Mouse (Mus musculus): ENCODE data around the gene Ldb2. TPM values are rescaled to one million over a fixed set of nuclear protein-coding genes. Genes with fewer than 3 reads are reported as not detected.

The Ldb2 gene
- polyA plus RNA-seq, 1 experiment from 2014 or later: 72.1 TPM

GRCm38 (mm10) chr5:44601340-44601739, 198.1 kb downstream of the Ldb2 start:
- Histone ChIP-seq H3K4me1 (ENCODE audit: control insufficient read depth, insufficient read depth, low read length) (no peaks in the 10 kb centered on the region), H3K9ac (ENCODE audit: low read length) (no peak overlapping the region), H3K4me3 (ENCODE audit: low read depth, low read length) (no peak overlapping the region), H3K36me3 (ENCODE audit: control insufficient read depth, insufficient read depth, low read length) (no peaks in the 10 kb centered on the region), H3K4me2 (ENCODE audit: low read length) (no peak overlapping the region), H3K9me3 (replicated peaks; ENCODE audit: control insufficient read depth, low read length) (no peaks in the 10 kb centered on the region), H3K27ac (ENCODE audit: low read depth, low read length) (no peak overlapping the region), H3K27me3 (replicated peaks; ENCODE audit: control insufficient read depth, insufficient read depth, low read length) (no peaks in the 10 kb centered on the region)
- DNase-seq (ENCODE audit: low spot score) (no peak), ATAC-seq (no peak)
- 88% methylated on average over 1 of the region's 1 CpGs for WGBS

GRCm38 (mm10) chr5:44593522-44594218, 205.8 kb downstream of the Ldb2 start:
- Histone ChIP-seq H3K27ac (ENCODE audit: low read depth, low read length) (peak overlapping the region; percentile 10; the same call in 1 of the 2 replicates), H3K4me1 (ENCODE audit: control insufficient read depth, insufficient read depth, low read length) (no peaks in the 10 kb centered on the region), H3K27me3 (replicated peaks; ENCODE audit: control insufficient read depth, insufficient read depth, low read length) (no peaks in the 10 kb centered on the region), H3K36me3 (ENCODE audit: control insufficient read depth, insufficient read depth, low read length) (no peaks in the 10 kb centered on the region), H3K9ac (ENCODE audit: low read length) (no peak overlapping the region), H3K4me2 (ENCODE audit: low read length) (no peak overlapping the region), H3K4me3 (ENCODE audit: low read depth, low read length) (no peak overlapping the region), H3K9me3 (replicated peaks; ENCODE audit: control insufficient read depth, low read length) (no peaks in the 10 kb centered on the region)
- peak; percentile 62 for DNase-seq (ENCODE audit: low spot score)
- whole genome bisulfite sequencing: 71% methylated on average over 15 of the region's 15 CpGs
- ATAC-seq: no peak

GRCm38 (mm10) chr5:44590750-44591149, 208.7 kb downstream of the Ldb2 start:
- 81% methylated on average over 3 of the region's 3 CpGs for WGBS
- Histone ChIP-seq H3K9ac (ENCODE audit: low read length) (no peak overlapping the region), H3K36me3 (ENCODE audit: control insufficient read depth, insufficient read depth, low read length) (no peaks in the 10 kb centered on the region), H3K4me2 (ENCODE audit: low read length) (no peak overlapping the region), H3K27ac (ENCODE audit: low read depth, low read length) (no peak overlapping the region), H3K27me3 (replicated peaks; ENCODE audit: control insufficient read depth, insufficient read depth, low read length) (no peaks in the 10 kb centered on the region), H3K9me3 (replicated peaks; ENCODE audit: control insufficient read depth, low read length) (no peaks in the 10 kb centered on the region), H3K4me1 (ENCODE audit: control insufficient read depth, insufficient read depth, low read length) (no peaks in the 10 kb centered on the region), H3K4me3 (ENCODE audit: low read depth, low read length) (no peak overlapping the region)
- DNase-seq (ENCODE audit: low spot score) (no peak), ATAC-seq (0 out of 2 replicates have a peak, but pooled peaks have one; percentile 36)

GRCm38 (mm10) chr5:44589318-44589717, 210.2 kb downstream of the Ldb2 start:
- H3K36me3 ChIP-seq (ENCODE audit: control insufficient read depth, insufficient read depth, low read length): no peaks in the 10 kb centered on the region
- H3K4me3 ChIP-seq (ENCODE audit: low read depth, low read length): no peak overlapping the region
- DNase-seq (ENCODE audit: low spot score) (no peak), ATAC-seq (no peak)
- H3K9ac ChIP-seq (ENCODE audit: low read length): no peak overlapping the region
- H3K27ac ChIP-seq (ENCODE audit: low read depth, low read length): no peak overlapping the region
- 35% methylated on average over 1 of the region's 1 CpGs for WGBS
- H3K9me3 ChIP-seq (replicated peaks; ENCODE audit: control insufficient read depth, low read length): no peaks in the 10 kb centered on the region
- no peak overlapping the region for H3K4me2 ChIP-seq (ENCODE audit: low read length)
- no peaks in the 10 kb centered on the region for H3K27me3 ChIP-seq (replicated peaks; ENCODE audit: control insufficient read depth, insufficient read depth, low read length)
- no peaks in the 10 kb centered on the region for H3K4me1 ChIP-seq (ENCODE audit: control insufficient read depth, insufficient read depth, low read length)

- H3K9ac ChIP-seq (ENCODE audit: low read length): no peak overlapping the region
- DNase-seq (ENCODE audit: low spot score): no peak
- H3K9me3 ChIP-seq (replicated peaks; ENCODE audit: control insufficient read depth, low read length): no peaks in the 10 kb centered on the region
- H3K36me3 ChIP-seq (ENCODE audit: control insufficient read depth, insufficient read depth, low read length): no peaks in the 10 kb centered on the region
- no peak overlapping the region for H3K27ac ChIP-seq (ENCODE audit: low read depth, low read length)
- no peaks in the 10 kb centered on the region for H3K4me1 ChIP-seq (ENCODE audit: control insufficient read depth, insufficient read depth, low read length)
- ATAC-seq: no peak
- no peak overlapping the region for H3K4me3 ChIP-seq (ENCODE audit: low read depth, low read length)
- no peaks in the 10 kb centered on the region for H3K27me3 ChIP-seq (replicated peaks; ENCODE audit: control insufficient read depth, insufficient read depth, low read length)
- WGBS: 79% methylated on average over 5 of the region's 5 CpGs
- H3K4me2 ChIP-seq (ENCODE audit: low read length): no peak overlapping the region
Observed at GRCm38 (mm10) chr5:44586571-44586970, 212.9 kb downstream of the Ldb2 start.

GRCm38 (mm10) chr5:44579899-44580459, 219.5 kb downstream of the Ldb2 start:
- no peaks in the 10 kb centered on the region for H3K9me3 ChIP-seq (replicated peaks; ENCODE audit: control insufficient read depth, low read length)
- no peak overlapping the region for H3K9ac ChIP-seq (ENCODE audit: low read length)
- no peak overlapping the region for H3K4me2 ChIP-seq (ENCODE audit: low read length)
- H3K27me3 ChIP-seq (replicated peaks; ENCODE audit: control insufficient read depth, insufficient read depth, low read length): no peaks in the 10 kb centered on the region
- no peak overlapping the region for H3K27ac ChIP-seq (ENCODE audit: low read depth, low read length)
- peak; percentile 90 for ATAC-seq
- no peak overlapping the region for H3K4me3 ChIP-seq (ENCODE audit: low read depth, low read length)
- DNase-seq (ENCODE audit: low spot score): peak; percentile 93
- 36% methylated on average over 10 of the region's 10 CpGs for WGBS
- H3K36me3 ChIP-seq (ENCODE audit: control insufficient read depth, insufficient read depth, low read length): no peaks in the 10 kb centered on the region
- H3K4me1 ChIP-seq (ENCODE audit: control insufficient read depth, insufficient read depth, low read length): 0 out of 2 replicates have a peak, but pooled peaks cover 3% of the 10 kb centered on the region

GRCm38 (mm10) chr5:44576682-44577349, 222.7 kb downstream of the Ldb2 start:
- Histone ChIP-seq H3K4me3 (ENCODE audit: low read depth, low read length) (no peak overlapping the region), H3K27ac (ENCODE audit: low read depth, low read length) (no peak overlapping the region), H3K4me1 (ENCODE audit: control insufficient read depth, insufficient read depth, low read length) (0 out of 2 replicates have a peak, but pooled peaks cover 3% of the 10 kb centered on the region), H3K9me3 (replicated peaks; ENCODE audit: control insufficient read depth, low read length) (no peaks in the 10 kb centered on the region), H3K9ac (ENCODE audit: low read length) (no peak overlapping the region), H3K27me3 (replicated peaks; ENCODE audit: control insufficient read depth, insufficient read depth, low read length) (no peaks in the 10 kb centered on the region), H3K36me3 (ENCODE audit: control insufficient read depth, insufficient read depth, low read length) (no peaks in the 10 kb centered on the region), H3K4me2 (ENCODE audit: low read length) (no peak overlapping the region)
- DNase-seq (ENCODE audit: low spot score): no peak
- WGBS: 83% methylated on average over 2 of the region's 2 CpGs
- no peak for ATAC-seq

- ATAC-seq: no peak
- WGBS: 90% methylated on average over 1 of the region's 1 CpGs
- H3K36me3 ChIP-seq (ENCODE audit: control insufficient read depth, insufficient read depth, low read length): no peaks in the 10 kb centered on the region
- no peak overlapping the region for H3K9ac ChIP-seq (ENCODE audit: low read length)
- no peak overlapping the region for H3K4me3 ChIP-seq (ENCODE audit: low read depth, low read length)
- 0 out of 2 replicates have a peak, but pooled peaks cover 3% of the 10 kb centered on the region for H3K4me1 ChIP-seq (ENCODE audit: control insufficient read depth, insufficient read depth, low read length)
- no peaks in the 10 kb centered on the region for H3K27me3 ChIP-seq (replicated peaks; ENCODE audit: control insufficient read depth, insufficient read depth, low read length)
- DNase-seq (ENCODE audit: low spot score): no peak
- H3K27ac ChIP-seq (ENCODE audit: low read depth, low read length): no peak overlapping the region
- H3K9me3 ChIP-seq (replicated peaks; ENCODE audit: control insufficient read depth, low read length): no peaks in the 10 kb centered on the region
- H3K4me2 ChIP-seq (ENCODE audit: low read length): no peak overlapping the region
Observed at GRCm38 (mm10) chr5:44574681-44575080, 224.8 kb downstream of the Ldb2 start.
